Mouse (Mus musculus): ENCODE data around the gene Gm20388.

GRCm38 (mm10) chr8:122763267-122763738 lies 2852.7 kb downstream of the Gm20388 start:
- no peak for TF ChIP-seq CTCF (IDR thresholded peaks at IDR 0.05; ENCODE audit: low read depth)
- TF ChIP-seq EP300 (IDR thresholded peaks at IDR 0.05; ENCODE audit: low read depth), result no peak

Data from liver, embryonic 14.5 days (tissue).